Mouse (Mus musculus) small intestine, adult 2 months (tissue): ENCODE data around the gene Vmn1r94.
"Not testable (repeated sequence)": the region's sequence is repeated elsewhere in the genome, so short reads cannot be mapped to it uniquely, and the experiment has no call there.

Source experiments
- CTCF ChIP-seq: fragments of 200-500 bp; IDR thresholded peaks from 2 replicates; pipeline ENCODE4 v1.5.1; 2012; ENCODE audit warnings: low read depth, mild to moderate bottlenecking, control low read depth, inconsistent platforms, low read length, moderate library complexity, mixed read lengths; ENCODE audit not compliant: insufficient replicate concordance, insufficient read length; ENCODE audit errors: extremely low read depth
- POLR2A ChIP-seq: fragments of 200-500 bp; IDR thresholded peaks from 2 replicates; pipeline ENCODE4 v1.6.1; 2012; ENCODE audit warnings: low read depth, mild to moderate bottlenecking, control low read depth, inconsistent platforms, low read length, moderate library complexity

GRCm38 (mm10) chr7:20205507-20205906 is 37.3 kb upstream of the Vmn1r94 start, which contains the start of gene Gm6164:
- not testable (repeated sequence) for TF ChIP-seq POLR2A, CTCF
